Mouse (Mus musculus): ENCODE measurements at regions not wholly inside any gene's neighbourhood (a gene's known extent, or its start where the extent isn't known, plus 50 kb on each side); places are given as distances from the start of the nearest gene placed in this dataset.
"Not testable (repeated sequence)": the region's sequence is repeated elsewhere in the genome, so short reads cannot be mapped to it uniquely, and the experiment has no call there.

DNA sequence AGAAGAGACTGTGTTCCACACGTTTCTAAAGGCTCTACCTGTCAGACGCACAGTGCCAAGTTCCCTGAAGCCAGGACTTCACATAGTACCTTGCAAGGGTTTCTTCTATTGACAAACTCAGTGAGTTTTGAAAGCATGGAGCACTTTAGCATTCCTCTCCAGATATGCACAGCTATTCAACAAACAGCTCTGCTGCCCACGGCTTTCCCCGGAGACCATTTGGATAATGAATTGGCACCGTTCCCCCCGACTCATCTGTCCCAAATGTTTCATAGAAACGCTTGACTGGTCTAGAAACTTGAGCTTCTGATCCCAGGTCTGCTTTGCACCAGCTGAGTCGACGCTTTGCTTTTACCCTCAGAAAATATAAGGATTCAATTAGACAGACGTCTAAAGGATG, 162.2 kb upstream of the St6galnac5 start:
- DNase-seq (ENCODE audit: low spot score in 2 of 2): no peak

DNA sequence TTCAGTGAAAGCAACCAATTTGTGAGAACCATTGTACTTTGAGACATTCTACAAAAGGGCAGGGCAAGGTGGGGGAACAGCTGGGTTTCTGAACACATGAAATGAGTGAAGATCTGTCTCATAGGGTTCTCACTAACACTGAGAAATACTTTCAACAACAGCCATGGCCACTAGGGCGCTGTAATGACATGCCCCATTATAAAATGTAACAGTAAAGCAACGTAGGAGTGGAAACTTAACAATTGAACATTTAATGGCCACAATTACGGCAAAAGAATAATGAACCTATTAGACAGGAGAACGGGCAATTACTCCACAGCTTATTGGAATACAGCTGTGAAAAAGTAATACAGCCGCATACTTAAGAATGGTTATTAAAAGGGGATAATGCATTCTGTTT, 158.9 kb upstream of the St6galnac5 start:
- DNase-seq (ENCODE audit: low spot score in 2 of 2): no peak

DNA sequence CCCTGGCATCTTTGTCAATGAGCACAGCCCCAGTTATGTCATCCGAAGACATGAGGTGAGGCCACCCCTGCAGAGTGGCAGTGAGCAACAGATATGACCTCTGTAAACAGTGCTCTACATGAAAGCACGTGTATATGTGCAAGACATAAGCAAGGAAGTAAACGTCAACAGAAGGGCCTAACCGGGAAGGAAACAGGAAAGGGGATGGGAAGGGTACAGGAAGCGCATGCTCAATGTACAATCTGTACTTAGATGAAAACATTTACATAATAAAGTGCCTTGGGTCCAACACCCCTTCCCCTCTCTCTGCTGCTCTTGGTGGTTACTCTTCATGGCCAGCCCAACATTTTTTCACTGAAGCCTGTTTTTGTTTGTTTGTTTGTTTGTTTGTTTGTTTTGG, 143.3 kb upstream of the St6galnac5 start:
- DNase-seq (ENCODE audit: low spot score in 2 of 2): no peak

DNA sequence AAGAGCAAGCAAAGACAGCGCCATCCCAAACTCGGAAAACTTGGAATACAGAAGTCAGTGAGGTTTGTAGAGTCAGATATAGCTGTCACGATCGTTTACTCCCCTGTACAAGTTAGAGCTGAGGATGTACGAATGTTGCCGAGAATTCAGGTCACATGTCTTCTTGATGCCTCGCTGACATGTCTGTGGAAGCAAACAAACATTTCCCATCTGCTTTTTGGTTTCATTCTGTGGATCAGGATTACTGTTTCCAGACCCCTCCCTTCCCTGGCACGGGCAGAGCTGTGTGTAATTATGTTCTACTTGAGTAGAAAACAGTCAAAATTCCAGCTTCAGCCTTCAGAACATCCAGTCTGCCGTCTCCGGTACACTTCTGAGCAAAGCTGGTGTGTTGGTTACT, 139.9 kb upstream of the St6galnac5 start:
- no peak for DNase-seq (ENCODE audit: low spot score in 2 of 2)

DNA sequence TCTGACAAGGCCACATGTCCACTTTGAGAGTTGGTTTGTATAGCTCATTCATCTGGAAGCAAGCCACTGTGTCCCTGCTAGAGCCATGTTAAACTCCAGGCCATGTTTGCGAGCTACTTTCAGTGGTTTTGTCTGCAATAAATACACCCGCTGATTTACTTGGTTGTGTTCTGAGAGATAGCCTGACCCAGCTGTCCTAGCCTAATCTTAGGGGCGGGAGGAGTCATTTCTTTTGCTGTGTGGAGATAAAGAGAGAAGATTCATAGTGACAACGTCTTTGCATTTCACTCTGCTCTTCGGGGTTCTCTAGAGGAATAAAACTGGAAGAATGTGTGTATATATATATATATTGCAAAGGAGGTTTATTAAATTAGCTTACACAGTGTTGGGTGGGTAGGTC, 137.1 kb upstream of the St6galnac5 start:
- DNase-seq (ENCODE audit: low spot score in 2 of 2): no peak

DNA sequence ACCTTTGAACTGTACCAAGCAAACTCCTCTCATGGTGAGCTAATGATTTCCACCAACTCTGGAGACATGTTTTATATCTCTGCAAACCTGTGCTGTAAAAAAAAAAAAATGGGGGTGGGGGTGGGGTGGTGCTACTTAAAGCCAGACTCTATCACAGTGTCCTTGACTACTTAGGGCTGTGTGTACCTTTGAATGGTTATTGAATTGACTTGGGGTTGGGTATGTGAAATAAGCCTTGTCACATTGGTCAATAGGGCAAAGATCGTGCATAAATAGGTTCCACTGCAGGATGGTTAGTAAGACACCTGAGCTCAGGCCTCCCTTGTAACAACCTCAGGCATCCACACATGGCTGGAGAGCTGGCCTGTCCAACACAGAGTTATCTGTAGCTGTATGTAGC, 136.6 kb upstream of the St6galnac5 start:
- no peak for DNase-seq (ENCODE audit: low spot score in 2 of 2)

DNA sequence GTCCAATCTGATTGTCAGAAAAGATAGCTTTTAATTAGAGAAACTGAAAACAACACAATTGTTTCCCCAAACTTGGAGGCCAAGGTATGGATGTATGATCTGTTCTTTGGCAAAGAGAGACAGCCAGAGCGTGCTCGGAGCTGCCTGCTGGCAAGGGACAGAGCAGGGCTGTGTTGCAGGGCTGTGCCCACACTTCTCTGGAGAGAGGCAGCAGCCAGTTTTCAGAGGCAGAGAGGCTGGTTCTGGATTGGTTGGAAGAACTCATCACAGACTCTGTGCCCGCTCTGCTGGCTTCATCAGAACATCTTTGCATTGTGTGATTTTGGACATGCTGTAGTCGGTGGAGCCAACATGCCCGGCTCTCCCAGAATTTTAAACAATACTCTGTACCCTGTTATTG, 123.5 kb upstream of the St6galnac5 start:
- peak in 1 of 2 experiments; percentile 29 for DNase-seq (ENCODE audit: low spot score in 2 of 2)

DNA sequence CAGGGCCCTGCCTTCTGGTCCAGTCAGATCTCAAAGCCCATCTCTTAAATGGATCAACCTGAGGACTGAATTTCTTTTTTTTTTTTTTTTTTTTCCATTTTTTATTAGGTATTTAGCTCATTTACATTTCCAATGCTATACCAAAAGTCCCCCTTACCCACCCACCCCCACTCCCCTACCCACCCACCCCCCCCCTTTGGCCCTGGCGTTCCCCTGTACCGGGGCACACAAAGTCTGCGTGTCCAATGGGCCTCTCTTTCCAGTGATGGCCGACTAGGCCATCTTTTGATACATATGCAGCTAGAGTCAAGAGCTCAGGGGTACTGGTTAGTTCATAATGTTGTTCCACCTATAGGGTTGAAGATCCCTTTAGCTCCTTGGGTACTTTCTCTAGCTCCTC, 108.5 kb upstream of the St6galnac5 start:
- not testable (repeated sequence) for DNase-seq (ENCODE audit: low spot score in 2 of 2)

DNA sequence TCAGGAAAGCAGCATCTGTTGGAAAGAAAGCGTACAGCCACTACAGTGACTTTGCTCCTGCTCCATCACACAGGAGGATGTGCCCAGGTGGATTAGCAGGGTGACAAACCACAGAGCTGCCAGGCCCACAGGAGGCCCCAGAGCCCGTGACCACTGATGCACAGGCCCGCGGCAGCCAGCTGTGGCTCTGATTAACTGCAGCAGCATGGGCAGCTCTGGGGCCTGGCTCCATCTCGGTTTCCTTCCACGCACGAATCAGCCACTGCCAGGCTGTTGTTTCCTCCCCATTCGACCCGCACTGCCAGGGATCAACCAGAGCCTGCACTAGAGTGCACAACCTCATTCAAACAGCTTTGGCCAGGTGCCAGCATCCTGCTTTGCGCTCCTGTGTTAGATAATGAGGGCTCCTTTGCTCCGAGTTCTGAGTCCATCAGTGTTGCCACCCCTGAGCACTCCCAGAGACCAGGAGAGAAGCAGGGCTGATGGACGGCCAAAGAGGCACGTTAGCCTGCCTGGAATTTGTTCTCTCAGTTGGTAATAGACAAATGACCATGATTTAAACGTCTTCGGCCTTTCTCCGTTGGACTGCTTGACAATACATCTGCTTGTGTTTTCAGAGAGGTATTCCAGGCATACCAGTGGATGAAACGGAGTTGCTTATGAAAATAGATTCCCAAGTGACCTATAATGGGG, 103.2 kb upstream of the St6galnac5 start:
- DNase-seq (ENCODE audit: low spot score in 2 of 2): peak; percentile 21 to 23

DNA sequence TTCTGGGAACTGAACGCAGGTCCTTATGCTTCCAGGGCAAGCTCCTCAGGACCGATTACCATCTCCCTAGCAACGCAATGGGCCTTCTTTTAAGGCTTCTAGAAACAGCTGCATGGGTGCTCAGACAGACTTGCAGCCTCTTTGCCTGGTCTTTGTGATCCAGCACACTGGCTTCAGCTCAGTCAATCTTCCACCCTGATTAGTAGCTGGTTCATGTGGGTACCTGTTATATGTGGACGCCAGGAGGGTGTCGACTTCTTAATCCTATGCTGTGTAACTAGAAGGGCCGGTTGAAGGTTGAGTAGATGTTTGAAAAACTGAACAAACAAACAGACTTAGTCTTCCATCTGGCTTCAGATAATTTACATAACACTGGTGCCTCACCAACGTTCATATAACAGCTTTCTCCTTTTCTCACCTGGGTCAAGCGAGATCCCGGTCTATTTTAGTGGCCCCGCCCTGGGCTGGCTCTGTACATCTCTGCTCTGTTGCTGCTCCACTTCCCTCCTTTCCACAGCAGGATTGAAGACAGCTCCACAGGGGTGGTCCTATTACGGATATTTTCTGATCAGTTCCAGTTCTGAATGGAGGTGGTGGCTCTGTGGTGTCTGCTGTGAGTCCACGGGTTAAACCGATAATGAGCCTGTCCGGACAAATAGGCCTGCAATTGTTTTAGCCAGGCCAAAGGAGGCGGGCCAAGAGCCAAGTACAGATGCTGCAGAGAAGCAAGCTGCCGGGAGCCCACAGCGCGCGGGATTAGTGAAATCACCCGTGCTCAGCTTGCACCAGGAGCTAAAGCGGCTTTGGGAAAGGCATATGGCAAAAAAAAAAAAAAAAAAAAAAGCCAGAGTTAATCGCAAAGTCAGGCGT, 102.4 kb upstream of the St6galnac5 start:
- peak; percentile 18 to 49 for DNase-seq (ENCODE audit: low spot score in 2 of 2)

DNA sequence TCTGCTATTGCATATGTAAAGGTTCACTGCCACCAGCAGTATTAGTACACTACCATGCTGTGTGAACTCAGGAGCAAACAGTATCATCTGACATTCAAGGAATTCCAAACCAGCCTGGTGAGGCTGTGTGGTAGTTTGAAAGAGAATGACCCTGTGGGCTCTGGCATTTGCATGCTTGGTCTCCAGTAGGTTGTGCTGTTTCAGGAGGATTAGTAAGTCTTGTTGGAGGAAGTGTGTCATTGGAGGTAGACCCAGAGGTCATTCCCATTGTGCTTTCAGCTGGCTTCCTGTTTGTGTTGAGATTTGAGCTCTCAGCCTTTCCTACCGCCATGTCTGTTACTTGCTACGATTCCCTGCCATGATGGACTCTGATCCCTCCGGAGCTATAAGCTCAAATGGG, 98.3 kb upstream of the St6galnac5 start:
- DNase-seq (ENCODE audit: low spot score in 2 of 2): no peak

DNA sequence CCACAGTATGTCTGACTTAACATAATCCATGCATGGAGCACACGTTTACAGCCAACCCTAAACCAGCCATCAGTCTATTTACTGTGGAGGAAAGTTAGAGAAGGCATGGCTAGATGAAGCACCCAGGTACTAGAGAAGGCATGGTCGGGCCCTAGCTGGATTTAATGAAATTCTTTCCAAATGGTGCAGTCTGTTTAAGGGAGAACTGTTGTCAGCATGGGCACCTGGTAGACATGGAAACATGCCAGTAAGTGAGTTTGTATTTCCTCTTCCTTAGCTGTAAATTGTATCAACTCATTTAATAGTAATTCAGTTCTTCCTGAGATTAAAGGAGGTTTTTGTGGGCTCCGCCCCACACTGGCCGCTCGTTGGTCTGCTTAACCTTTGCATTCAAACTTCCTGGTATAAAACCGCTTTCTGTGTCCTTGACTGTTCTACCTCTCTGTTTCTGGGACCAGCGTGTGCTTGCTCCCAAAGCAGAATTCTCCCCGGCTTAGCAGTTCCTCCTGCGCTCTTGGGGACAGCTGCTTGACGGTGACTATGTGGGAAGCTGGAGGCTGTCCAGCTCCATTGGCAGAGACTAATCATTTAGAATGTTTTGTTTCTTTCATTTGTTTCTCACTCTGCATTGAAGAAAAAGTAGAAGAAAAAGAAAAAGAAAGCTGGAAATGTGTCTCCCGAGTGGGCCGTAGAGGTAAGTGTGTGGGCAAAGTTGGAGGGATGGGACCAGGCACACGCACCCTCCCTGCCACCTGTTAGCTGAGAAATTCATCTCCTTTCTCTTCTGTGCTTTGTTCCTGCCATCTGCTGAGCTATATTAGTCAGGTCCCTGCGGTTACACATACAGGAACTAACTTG, 96.0 kb upstream of the St6galnac5 start:
- peak; percentile 30 to 85 for DNase-seq (ENCODE audit: low spot score in 2 of 2)

DNA sequence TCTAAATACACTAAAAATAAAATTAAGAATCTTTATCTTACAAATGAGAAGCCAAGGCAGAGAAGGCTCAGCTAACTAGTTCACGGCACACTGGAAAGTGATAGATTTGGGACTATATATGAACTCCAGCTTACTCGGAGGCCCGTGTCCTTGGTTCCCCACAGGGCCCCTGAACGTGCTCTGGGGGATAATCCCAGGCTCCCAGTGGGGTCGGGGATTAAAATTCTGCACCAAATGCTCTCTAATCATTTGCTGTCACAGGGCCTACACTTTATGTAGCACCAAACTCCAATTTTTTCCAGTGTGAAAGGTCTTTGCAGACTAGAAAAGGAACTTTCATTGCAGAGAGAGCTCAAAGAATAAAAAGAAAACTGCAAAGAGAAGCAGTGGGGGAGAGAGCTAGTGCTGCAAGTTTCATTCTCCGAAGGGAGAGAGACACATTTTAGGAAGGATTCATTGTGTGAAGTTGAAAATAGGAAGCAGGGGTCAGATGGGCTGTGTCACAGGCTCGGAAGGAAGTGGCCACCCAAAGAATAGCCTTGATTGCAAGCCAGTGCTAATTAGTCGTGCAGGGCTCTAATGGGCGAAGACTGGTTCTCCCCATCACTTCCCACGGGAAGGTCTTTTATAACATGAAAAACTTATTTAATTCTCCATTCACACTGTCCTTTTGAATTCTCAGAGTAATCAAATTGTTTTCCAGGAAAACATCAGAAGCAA, 90.3 kb upstream of the St6galnac5 start:
- no peak for DNase-seq (ENCODE audit: low spot score in 2 of 2)

DNA sequence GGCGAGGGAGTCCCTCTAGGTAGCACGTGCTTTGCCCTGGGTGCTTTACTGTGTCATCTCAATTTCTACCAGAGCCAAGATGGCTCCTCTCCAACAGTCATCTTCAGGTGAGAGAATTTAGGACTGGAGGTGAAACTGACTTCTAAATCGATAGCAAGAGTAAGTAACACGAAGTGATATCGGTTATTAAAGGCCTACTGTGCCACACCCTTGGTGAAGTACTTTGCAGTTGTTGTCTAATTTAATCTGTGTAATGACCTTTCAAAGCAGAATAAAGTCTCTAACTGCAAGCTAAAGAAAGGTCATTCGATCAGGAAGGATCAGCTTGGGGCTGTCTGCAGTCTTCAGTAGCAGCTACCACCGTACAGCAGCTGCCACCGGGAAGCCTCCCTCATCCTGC, 89.5 kb upstream of the St6galnac5 start:
- no peak for DNase-seq (ENCODE audit: low spot score in 2 of 2)

DNA sequence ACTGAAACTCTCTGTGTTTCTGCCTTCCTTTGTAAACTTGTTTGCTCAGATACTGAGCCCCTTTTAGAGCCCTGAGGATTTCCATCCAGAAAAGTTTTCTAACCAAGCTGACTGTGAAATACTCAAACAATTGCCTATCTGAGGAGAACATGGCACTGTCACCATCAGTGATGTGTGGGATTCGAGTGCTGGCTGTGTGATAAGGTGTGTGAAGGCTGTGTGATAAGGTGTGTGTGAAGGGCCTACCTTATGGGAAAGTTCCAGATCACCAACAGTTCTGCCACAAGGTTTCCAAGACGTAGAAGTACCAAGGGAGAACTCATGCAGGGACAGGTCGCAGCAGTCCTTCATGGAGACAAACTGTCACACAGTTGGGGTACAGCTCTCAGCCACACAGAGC, 89.1 kb upstream of the St6galnac5 start:
- DNase-seq (ENCODE audit: low spot score in 2 of 2): no peak

DNA sequence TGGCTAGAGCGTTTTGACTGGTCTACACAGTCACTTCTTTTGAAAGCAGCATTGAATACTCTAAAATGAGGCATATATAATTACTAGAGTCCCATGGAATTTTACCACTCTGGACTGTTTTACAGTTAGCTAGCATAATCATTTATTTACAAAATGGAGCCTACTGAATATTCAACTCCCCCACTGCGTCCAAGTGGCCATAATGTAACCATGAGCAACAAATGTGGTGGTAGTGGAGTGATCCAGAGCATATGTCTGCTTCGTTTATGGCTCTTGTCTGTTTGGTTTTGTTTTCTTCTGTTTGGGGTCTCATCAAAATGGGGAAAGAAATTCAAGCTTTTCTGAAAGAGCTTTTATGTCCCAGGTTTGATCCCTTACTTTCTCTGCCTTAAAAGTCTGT, 83.8 kb upstream of the St6galnac5 start:
- DNase-seq (ENCODE audit: low spot score in 2 of 2): no peak

DNA sequence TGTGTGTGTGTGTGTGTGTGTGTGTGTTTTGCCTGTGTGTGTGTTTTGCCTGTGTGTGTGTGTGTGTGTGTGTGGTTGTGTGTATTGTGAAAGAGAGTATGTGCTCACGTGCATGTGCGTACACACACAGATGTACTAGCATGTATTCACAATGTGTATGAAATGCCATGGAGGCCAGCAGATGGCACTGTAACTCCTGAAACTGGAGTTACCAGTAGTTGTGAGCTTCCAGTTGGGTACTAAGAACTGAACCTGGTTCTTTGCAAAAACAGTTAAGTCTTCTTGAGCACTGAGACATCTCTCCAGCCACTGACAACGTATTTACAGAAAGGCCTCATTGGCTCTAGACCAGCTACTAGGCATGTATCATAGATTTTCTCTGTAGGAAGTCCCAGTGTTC, 71.1 kb upstream of the St6galnac5 start:
- DNase-seq (ENCODE audit: low spot score in 2 of 2): no peak

DNA sequence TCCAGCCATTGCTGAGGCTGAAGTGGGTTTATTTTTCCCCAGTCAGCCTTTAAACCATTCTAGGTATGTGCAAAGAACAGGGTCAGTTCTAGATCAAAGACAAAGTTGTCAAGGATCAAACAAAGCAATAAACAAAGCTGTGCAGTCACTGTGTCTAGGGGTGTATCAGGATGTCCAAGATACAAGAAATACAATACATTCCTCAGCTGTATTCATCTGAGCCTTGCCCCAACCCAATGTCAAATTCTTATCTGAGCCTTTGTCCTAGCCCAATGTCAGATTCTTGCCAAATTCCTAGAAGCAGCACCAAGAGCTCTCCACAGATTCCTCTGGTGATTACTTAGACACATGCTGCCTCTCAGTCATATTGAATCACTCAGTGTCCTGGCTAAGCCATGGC, 69.5 kb upstream of the St6galnac5 start:
- no peak for DNase-seq (ENCODE audit: low spot score in 2 of 2)

DNA sequence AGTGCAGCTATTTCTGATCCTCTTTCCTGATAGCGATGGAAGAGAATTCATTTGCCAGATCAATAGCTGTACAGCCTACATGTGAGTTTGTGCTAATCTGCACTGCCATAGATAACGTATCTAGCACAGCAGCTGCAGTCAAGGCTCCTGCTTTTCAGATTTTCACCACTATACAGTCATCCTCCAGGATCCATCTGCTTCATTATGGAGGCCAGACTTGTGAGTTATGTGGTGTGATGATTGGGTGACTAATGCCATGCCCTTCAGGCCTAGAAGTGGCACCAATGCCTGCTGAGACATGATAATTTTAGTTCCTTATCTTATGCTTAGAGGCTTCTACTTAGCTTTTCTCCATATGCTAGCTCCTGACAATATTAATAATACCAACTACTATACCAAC, 63.3 kb upstream of the St6galnac5 start:
- DNase-seq (ENCODE audit: low spot score in 2 of 2): no peak

DNA sequence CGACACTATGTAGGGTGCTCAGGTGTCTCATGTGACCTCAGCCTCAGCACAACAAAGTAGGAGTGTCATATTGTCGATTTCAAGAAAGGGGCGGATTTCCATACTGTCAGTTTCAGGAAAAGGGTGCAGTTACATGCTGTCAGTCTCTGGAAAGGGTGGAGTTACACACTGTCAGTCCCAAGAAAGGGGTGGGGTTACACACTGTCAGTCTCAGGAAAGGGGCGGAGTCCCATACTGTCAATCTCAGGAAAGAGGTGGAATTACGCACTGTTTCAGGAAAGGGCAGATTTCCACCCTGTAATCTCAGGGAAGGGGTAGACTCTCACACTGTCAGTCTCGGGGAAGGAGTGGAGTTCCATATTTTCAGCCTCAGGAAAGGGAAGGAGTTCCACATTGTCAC, 51.9 kb upstream of the St6galnac5 start:
- no peak for DNase-seq (ENCODE audit: low spot score in 2 of 2)

All from left cerebral cortex, adult 8-10 months (tissue).